Mouse (Mus musculus): ENCODE measurements around the gene Bscl2.
A peak's percentile ranks its signal among the peaks of the same experiment; 100 is the strongest.
"Not testable (repeated sequence)": the region's sequence is repeated elsewhere in the genome, so short reads cannot be mapped to it uniquely, and the experiment has no call there.

The Bscl2 gene

DNA sequence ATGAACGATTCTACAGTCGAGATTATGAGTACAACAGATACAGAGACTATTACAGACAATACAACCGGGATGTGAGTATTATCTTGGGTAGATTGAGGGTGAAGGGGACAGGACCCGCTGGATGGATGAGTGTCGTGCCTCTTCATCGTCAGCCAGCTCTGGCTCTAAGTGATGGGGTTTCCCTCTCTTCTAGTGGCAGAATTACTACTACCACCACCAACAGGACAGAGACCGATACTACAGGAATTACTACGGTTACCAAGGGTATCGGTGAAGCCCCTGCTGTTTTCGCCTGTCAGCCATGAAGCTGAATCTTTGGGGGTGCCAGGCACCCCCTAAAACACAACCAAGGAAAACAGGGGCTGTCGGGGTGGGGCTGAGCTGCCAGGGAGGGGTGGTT, 6.0 kb upstream of the Bscl2 start:
- no peak for DNase-seq

DNA sequence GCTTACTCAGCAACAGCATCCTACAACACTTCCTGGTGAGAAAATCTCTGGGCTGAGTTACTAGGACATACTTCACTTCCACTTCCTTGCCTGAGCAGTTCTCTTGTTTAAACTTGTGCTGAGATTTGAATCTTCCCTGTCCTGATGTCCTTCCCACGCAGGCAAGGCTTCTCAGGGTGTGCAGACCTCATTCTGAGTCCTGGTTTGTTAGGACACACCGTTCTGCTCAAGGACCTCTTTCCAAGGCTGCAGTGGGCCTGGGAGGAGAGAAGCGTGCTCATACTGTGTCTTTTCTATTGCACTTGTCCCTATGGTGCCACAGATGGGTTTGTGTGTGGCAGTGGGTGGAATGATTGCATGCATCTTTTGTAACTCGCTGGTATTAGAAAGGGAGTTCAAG, 4.3 kb upstream of the Bscl2 start:
- no peak for DNase-seq

DNA sequence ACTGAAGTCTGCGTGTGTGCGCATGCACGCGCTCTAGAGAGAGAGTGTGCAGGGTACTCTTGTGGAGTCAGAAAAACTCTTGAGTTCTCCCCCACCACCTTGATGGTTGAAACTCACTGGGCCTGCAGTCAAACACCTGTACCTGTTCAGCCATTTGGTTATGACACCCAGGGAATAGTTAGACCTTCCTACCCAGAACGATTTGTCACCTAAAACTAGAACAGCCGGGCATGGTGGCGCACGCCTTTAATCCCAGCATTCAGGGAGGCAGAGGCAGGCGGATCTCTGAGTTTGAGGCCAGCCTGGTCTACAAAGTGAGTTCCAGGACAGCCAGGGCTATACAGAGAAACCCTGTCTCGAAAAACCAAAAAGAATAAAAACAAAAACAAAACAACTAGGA, 940 bp upstream of the Bscl2 start:
- DNase-seq = not testable (repeated sequence)

DNA sequence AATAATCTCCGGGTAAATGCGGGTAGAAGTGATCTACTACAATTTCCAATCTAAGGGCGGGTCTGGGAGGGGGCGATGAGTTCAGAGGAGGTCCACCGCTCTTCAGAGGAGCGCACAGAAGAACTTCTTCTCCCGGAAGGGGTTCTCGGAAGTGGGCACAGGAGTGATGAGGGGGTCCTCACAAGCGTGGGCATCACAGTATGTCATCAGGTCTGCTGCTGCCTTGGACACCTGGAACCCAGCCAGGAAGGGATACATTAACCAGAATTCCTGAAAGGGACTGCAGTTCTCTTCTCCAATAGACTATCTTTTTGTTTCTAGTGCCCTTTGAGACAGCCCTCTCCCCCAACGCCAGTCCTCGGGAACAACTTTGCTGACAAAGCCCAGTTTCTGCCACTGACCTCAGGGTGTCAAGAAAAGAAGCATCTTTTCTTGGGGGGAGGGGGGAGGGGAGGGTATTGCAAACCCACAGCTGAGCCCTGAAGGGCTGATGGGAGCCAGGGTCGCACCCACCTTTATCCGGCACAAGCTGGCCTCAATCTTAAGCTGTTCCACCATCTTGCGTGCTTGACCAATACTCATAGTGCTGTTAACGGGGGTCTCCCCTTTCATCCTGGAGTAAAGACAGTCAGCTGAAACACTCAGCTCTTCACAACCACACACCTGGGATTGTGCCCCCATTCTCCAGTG, 919 bp downstream of the Bscl2 start:
- DNase-seq = peak in 1 of 2 experiments; percentile 27

DNA sequence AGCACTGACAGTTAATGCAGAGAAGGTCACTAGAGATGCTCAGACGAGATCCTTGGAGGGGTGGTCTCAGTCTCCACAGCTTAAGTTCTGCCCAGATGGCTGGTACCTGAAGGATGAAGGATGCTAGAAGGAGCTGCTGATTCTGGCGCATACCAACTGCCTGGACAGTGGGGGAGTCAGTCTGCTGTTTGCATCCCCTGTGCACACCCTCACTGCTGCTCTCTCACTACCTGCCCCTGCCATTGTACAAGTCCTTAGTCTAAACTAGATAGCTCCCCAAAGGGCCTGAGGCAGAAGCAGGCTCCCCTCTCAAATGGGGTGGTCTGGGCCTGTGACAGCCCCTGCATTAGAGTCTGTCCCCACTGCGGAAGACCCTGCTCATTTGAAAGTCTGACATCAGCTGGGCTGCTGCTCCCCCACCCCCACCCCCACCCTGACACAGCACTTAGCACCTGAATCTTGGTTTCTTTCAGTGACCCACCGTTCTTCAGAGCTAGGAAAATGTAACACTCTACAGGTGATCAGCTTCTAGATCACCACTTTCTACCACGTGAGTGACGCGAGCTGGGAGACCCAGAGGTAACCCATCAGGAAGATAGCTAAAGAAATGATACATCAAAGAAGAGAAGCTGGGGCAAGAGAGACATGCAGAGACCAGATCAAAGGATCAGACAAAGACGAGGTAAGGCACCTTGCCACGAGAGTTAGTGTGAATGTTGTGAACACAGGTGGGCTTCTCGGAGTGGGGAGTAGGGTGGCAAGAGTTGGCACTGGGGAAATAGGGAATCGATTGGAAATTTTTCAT, 2.0 kb downstream of the Bscl2 start, which contains the start of gene Gng3:
Gene Gng3 (minus strand): TSS at position 92 of the 805 bp plus-strand sequence.
- no peak for DNase-seq

- DNase-seq = peak; percentile 62 to 74
These were observed 2.9 kb downstream of the Bscl2 start for GRCm38 (mm10) chr19:8839908-8840791.

GRCm38 (mm10) chr19:8841012-8841411, 3.7 kb downstream of the Bscl2 start:
- no peak for DNase-seq

DNA sequence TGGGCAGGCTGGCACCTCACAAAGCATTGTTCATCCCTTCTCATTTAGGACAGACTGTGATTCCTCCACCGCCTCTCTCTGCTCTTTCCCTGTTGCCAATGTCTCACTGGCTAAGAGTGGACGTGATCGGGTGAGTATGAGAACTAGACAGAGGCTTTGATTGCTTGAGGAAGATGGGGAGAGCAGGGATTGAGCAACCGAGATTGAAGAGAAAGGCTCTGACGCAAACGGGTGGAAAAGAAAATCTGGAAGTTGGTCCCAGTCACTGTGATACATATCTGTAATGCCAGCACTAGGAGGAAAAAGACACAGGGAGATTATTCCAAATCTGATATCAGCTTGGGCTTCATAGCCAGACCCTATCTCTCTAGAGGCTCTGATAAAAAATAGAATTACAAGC, 5.7 kb downstream of the Bscl2 start:
- no peak for DNase-seq

DNA sequence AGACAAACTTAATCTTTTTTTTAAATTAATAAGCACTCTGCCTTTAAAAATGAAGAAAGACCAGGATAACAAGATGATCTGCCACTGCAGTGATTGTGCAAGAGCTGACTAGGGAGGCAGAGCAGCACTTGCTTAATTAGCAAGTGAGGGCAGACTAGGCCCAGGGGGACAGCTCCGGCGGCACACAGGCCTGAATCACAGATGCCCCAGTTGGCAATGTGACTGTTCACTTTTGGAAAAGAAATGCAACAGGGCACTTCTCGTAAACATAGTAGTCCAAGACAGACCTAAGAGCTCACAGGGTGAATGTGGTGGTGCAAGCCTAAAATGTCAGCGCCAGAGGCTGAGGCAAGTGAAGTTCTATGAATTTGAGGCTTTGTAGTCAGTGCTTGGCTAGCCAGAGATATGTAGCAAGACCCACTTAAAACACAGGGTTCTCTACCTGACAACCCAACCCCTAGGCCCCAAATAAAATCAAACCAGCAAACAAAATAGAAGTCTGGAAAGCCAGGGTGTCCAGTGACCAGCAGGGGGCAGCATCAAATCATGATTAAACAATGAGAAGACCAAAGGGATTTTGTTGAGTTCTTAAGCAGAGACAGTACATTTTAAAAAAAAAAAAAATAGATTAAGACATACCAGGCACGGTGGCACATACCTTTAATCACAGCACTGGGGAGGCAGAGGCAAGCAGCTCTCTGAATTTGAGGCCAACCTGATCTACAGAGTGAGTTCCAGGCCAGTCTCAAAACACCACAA, 7.3 kb downstream of the Bscl2 start:
- peak in 1 of 2 experiments; percentile 83 for DNase-seq

DNA sequence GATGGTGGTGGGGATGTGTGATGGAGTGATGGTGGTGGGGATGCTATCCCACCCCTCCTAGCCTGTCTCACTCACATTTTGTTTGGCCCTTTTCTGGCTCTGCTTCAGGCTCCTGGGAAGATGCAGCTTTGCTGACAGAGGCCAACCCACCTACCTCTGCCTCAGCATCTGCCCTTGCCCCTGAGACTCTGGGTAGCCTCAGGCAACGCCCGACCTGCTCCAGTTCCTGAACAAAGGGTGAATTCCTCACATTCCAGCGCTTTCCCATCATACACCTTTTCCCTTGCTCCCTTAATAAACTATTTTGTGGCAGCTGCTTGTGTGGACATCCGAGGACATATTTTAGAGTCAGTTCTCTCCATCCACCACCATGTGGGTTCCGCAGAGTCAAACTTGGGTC, 11.1 kb downstream of the Bscl2 start:
- DNase-seq = no peak

GRCm38 (mm10) chr19:8850402-8850901, 13.2 kb downstream of the Bscl2 start, which contains the start of gene Lrrn4cl:
Gene Lrrn4cl (plus strand): TSS chr19:8850768.
- no peak for DNase-seq

DNA sequence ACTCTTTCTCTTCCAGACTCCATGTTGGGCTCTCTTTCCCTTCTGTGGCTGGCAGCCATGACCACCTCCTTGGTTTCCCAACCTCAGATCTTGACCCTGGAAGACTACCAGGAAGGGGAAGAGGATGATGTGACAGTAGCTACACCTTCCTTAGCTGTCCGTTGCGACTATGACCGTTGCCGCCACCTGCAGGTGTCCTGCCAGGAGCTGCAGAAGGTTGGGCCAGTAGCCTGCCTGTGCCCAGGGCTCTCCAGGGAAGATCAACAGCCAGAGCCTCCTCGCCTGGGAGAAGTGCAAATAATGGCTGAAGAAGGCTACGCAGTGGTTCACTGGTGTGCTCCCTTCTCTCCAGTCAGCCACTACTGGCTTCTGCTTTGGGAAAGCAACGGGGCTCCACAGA, 14.4 kb downstream of the Bscl2 start:
- DNase-seq = no peak

DNA sequence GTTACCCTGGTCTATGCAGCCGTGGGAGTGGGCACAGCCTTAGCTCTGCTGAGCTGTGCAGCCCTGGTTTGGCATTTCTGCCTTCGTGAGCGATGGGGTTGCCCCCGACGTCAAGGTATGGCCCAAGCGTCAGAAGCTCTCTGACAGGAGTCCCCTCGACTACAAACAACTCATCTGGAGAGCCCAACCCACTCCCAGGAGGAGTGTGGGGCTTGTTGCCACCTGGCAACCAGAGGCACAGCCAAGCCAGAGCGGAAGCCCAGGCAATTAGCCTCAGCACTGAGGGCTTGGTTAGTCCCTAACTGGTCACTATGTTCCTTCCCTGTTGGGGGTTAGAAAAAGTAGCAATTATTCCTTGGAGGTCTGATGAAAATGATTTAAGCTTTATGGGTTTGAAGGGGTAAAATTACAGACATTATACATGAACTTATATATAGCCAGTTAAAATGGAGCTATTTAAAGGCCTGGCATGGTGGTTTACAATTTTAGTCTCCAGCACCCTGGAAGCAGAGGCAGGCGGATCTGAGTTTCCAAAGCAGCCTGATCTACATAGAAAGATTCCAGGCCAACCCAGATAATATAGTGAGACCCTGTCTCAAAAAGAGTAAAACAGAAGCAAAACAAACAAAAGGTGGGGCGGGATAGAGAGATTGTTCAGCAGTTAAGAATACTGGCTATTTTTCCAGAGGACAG, 15.1 kb downstream of the Bscl2 start:
- no peak for DNase-seq

DNA sequence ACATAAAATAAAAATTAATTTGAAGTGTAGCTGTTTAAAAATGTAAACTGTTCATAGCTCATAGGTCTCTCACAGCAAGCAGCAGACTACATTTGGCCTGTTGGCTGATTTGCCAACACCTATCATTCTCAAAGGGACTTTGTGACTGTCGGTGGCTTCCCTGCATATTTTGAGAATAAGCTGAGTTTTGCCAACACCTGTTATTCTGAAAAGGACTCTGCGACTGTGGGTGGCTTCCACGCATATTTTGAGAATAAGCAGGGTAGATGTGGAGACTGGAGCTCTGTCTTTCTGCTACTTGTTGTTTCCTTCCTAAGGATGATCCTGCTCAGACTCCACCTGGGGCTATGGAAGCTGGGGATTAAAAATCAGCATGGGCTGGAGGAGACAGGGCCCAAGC, 15.8 kb downstream of the Bscl2 start:
- no peak for DNase-seq

DNA sequence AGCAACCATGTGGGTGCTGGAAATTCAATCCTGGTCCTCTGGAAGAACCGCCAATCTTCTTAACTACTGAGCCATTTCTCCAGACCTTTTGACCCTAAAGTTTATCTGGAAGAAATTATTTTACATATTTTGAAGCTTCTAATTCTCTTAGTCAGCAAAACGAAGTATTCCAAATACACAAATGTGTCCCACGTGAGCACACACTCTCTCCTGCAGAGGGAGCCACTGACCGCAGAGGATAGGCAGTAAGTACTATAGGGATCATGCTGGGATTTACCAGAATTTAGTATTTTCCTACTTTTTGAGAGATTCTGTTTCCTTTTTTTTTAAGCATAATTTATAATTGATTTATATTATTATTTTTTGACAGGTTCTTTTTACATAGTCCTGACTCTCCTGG, 20.4 kb downstream of the Bscl2 start:
- peak in 1 of 2 experiments; percentile 32 for DNase-seq

DNA sequence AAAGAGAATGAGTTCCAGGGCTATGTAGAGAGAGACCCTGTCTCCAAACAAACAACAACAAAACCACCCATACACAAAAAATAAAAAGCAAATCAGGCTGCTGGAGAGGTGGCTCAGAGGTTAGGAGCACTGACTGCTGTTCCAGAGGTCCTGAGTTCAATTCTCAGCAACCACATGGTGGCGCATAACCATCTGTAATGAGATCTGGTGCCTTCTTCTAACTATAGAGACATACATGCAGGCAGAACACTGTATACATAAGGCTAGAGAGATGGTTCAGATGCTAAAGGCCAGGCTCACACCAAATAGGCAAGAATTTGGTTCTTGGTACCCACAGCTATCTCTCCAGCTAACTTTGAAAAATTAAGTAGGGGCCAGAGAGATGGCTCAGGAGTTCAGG, 21.8 kb downstream of the Bscl2 start:
- peak in 1 of 2 experiments; percentile 52 for DNase-seq

GRCm38 (mm10) chr19:8864265-8864664, 27.0 kb downstream of the Bscl2 start:
- DNase-seq = no peak

DNA sequence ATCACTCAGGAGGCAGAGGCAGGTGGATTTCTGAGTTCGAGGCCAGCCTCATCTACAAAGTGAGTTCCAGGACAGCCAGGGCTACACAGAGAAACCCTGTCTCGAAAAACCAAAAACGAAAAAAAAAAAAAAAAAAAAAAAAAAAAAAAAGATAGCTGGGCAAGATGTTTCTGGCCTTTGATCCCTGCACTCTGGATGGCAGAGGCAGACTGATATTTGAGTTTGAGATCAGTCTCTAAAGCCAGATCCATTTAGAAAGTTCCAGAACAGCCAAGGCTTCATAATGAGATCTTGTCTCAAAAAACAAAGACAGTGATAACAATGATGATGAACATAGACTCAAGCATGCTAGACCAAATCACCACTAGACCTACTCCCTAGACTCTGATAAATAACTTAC, 33.1 kb downstream of the Bscl2 start:
- DNase-seq = not testable (repeated sequence)

DNA sequence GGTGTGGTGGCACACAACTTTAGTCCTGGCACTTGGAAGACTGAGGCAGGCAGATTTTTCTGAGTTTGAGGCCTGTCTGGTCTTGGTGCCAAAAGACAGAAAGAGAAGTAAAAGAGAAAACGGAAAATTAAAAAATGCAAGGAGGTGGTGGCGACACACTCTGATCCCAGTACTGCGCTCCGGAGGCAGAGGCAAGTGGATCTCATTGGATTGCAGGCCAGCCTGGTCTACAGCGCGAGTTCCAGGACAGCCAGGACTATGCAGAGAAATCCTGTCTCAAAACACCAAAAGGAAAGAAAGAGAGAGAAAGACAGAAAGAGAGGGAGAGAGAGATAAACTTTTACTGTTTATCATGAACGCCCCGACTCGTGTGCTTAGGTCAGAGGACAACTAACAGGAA, 33.6 kb downstream of the Bscl2 start:
- no peak for DNase-seq

GRCm38 (mm10) chr19:8871267-8872186, 34.3 kb downstream of the Bscl2 start, which contains the start of gene Ubxn1:
Gene Ubxn1 (plus strand): TSS chr19:8871496.
- DNase-seq = peak; percentile 92 to 93
